Mouse (Mus musculus) megakaryocyte progenitor cell, adult 5-6 weeks (primary cell): ENCODE data around the gene Olfr1281. TPM values are rescaled to one million over a fixed set of nuclear protein-coding genes. Genes with fewer than 3 reads are reported as not detected.
"Not testable (repeated sequence)": the region's sequence is repeated elsewhere in the genome, so short reads cannot be mapped to it uniquely, and the experiment has no call there.

ENCODE experiments used
- ATAC-seq: replicated peaks from 2 replicates; pipeline ENCODE4 v1.8.0; 2016; ENCODE audit warnings: mild to moderate bottlenecking, moderate TSS enrichment, inconsistent platforms; ENCODE audit not compliant: poor library complexity
- total RNA-seq, 2 experiments: library from RNA; stranded (forward) in 1 of 2; stranded (reverse) in 1 of 2; fragments of 157-497, 149-512 nt in 1 of 2; fragments of 200-1000 nt in 1 of 2; gene quantifications; 2 replicates each; pipeline versions ENCODE4 v1.2.3 to v1.2.4; 2015 to 2017

Gene Olfr1281
- not detected in 2 replicates for total RNA-seq (2015)
- total RNA-seq (2017), result not detected in 2 replicates

- ATAC-seq, result no peak
Measured at GRCm38 (mm10) chr2:111326220-111326619, at the start of gene Olfr1281. Olfr1281 (plus strand) TSS chr2:111326520.

- ATAC-seq, result no peak
Measured at GRCm38 (mm10) chr2:111289836-111290235, 36.5 kb upstream of the Olfr1281 start, which contains the start of gene Olfr1278. Olfr1278 (plus strand) TSS chr2:111290136.

GRCm38 (mm10) chr2:111298541-111298940 is 27.8 kb upstream of the Olfr1281 start:
- ATAC-seq, result no peak

GRCm38 (mm10) chr2:111300374-111300773 is 25.9 kb upstream of the Olfr1281 start, which contains the start of gene Olfr1279:
Olfr1279 (plus strand) TSS chr2:111300635.
- ATAC-seq, result no peak

GRCm38 (mm10) chr2:111313717-111314116 is 12.6 kb upstream of the Olfr1281 start, which contains the start of gene Olfr1280:
Olfr1280 (plus strand) TSS chr2:111314017.
- no peak for ATAC-seq

- ATAC-seq, result not testable (repeated sequence)
Measured at GRCm38 (mm10) chr2:111333721-111334120, 7.4 kb downstream of the Olfr1281 start.

- ATAC-seq, result no peak
Measured at GRCm38 (mm10) chr2:111335976-111336375, 9.7 kb downstream of the Olfr1281 start, which contains the start of gene Olfr1282. Olfr1282 (minus strand) TSS chr2:111336076.

- no peak for ATAC-seq
Measured at GRCm38 (mm10) chr2:111366490-111366889, 40.2 kb downstream of the Olfr1281 start, which contains the start of gene Olfr1283. Olfr1283 (plus strand) TSS chr2:111366790.

GRCm38 (mm10) chr2:111375222-111375621 is 48.9 kb downstream of the Olfr1281 start, which contains the start of gene Olfr1284:
Olfr1284 (plus strand) TSS chr2:111375522.
- no peak for ATAC-seq

Other genes with a start within 250 kb of the Olfr1281 start
- not detected in 2 replicates for gene Gm13941, start 220.5 kb upstream of the Olfr1281 start, total RNA-seq (2015)
- not detected in 2 replicates for gene Gm13941, start 220.5 kb upstream of the Olfr1281 start, total RNA-seq (2017)
- not detected in 2 replicates for gene Gm15130, start 173.6 kb upstream of the Olfr1281 start, total RNA-seq (2015)
- gene Gm15130, start 173.6 kb upstream of the Olfr1281 start, total RNA-seq (2017), result not detected in 2 replicates
- gene 4930430A15Rik, start 96.9 kb upstream of the Olfr1281 start, total RNA-seq (2015), result not detected in 2 replicates
- gene 4930430A15Rik, start 96.9 kb upstream of the Olfr1281 start, total RNA-seq (2017), result not detected in 2 replicates
- not detected in 2 replicates for gene Olfr1275, start 91.2 kb upstream of the Olfr1281 start, total RNA-seq (2015)
- not detected in 2 replicates for gene Olfr1275, start 91.2 kb upstream of the Olfr1281 start, total RNA-seq (2017)
- gene Olfr1276, start 72.0 kb upstream of the Olfr1281 start, total RNA-seq (2015), result not detected in 2 replicates
- gene Olfr1276, start 72.0 kb upstream of the Olfr1281 start, total RNA-seq (2017), result not detected in 2 replicates
- gene Olfr1277, start 52.4 kb upstream of the Olfr1281 start, total RNA-seq (2015), result not detected in 2 replicates
- gene Olfr1277, start 52.4 kb upstream of the Olfr1281 start, total RNA-seq (2017), result not detected in 2 replicates
- not detected in 2 replicates for gene Olfr1278, start 36.4 kb upstream of the Olfr1281 start, total RNA-seq (2015)
- not detected in 2 replicates for gene Olfr1278, start 36.4 kb upstream of the Olfr1281 start, total RNA-seq (2017)
- gene Olfr1279, start 25.9 kb upstream of the Olfr1281 start, total RNA-seq (2015), result not detected in 2 replicates
- not detected in 2 replicates for gene Olfr1279, start 25.9 kb upstream of the Olfr1281 start, total RNA-seq (2017)
- not detected in 2 replicates for gene Olfr1280, start 12.5 kb upstream of the Olfr1281 start, total RNA-seq (2015)
- not detected in 2 replicates for gene Olfr1280, start 12.5 kb upstream of the Olfr1281 start, total RNA-seq (2017)
- not detected in 2 replicates for gene Olfr1282, start 9.6 kb downstream of the Olfr1281 start, total RNA-seq (2015)
- not detected in 2 replicates for gene Olfr1282, start 9.6 kb downstream of the Olfr1281 start, total RNA-seq (2017)
- gene Olfr1283, start 40.3 kb downstream of the Olfr1281 start, total RNA-seq (2015), result not detected in 2 replicates
- not detected in 2 replicates for gene Olfr1283, start 40.3 kb downstream of the Olfr1281 start, total RNA-seq (2017)
- gene Olfr1284, start 49.0 kb downstream of the Olfr1281 start, total RNA-seq (2015), result not detected in 2 replicates
- not detected in 2 replicates for gene Olfr1284, start 49.0 kb downstream of the Olfr1281 start, total RNA-seq (2017)
- not detected in 2 replicates for gene Olfr1286, start 96.6 kb downstream of the Olfr1281 start, total RNA-seq (2015)
- gene Olfr1286, start 96.6 kb downstream of the Olfr1281 start, total RNA-seq (2017), result not detected in 2 replicates
- not detected in 2 replicates for gene Olfr1287, start 122.6 kb downstream of the Olfr1281 start, total RNA-seq (2015)
- not detected in 2 replicates for gene Olfr1287, start 122.6 kb downstream of the Olfr1281 start, total RNA-seq (2017)
- not detected in 2 replicates for gene Olfr1288, start 147.6 kb downstream of the Olfr1281 start, total RNA-seq (2015)
- gene Olfr1288, start 147.6 kb downstream of the Olfr1281 start, total RNA-seq (2017), result not detected in 2 replicates
- not detected in 2 replicates for gene Olfr1289, start 154.3 kb downstream of the Olfr1281 start, total RNA-seq (2015)
- not detected in 2 replicates for gene Olfr1289, start 154.3 kb downstream of the Olfr1281 start, total RNA-seq (2017)
- not detected in 2 replicates for gene Olfr1290, start 167.3 kb downstream of the Olfr1281 start, total RNA-seq (2015)
- gene Olfr1290, start 167.3 kb downstream of the Olfr1281 start, total RNA-seq (2017), result not detected in 2 replicates
- gene Olfr1291-ps1, start 170.7 kb downstream of the Olfr1281 start, total RNA-seq (2015), result not detected in 2 replicates
- gene Olfr1291-ps1, start 170.7 kb downstream of the Olfr1281 start, total RNA-seq (2017), result not detected in 2 replicates
- not detected in 2 replicates for gene Olfr1293-ps, start 198.7 kb downstream of the Olfr1281 start, total RNA-seq (2015)
- gene Olfr1293-ps, start 198.7 kb downstream of the Olfr1281 start, total RNA-seq (2017), result not detected in 2 replicates
- gene Olfr1294, start 213.8 kb downstream of the Olfr1281 start, total RNA-seq (2015), result not detected in 2 replicates
- not detected in 2 replicates for gene Olfr1294, start 213.8 kb downstream of the Olfr1281 start, total RNA-seq (2017)
- not detected in 2 replicates for gene Olfr1295, start 243.2 kb downstream of the Olfr1281 start, total RNA-seq (2015)
- not detected in 2 replicates for gene Olfr1295, start 243.2 kb downstream of the Olfr1281 start, total RNA-seq (2017)